Mouse (Mus musculus): ENCODE data around the gene Ptms. TPM values are rescaled to one million over a fixed set of nuclear protein-coding genes. Genes with fewer than 3 reads are reported as not detected.

Gene Ptms
- polyA plus RNA-seq, 1 experiment from 2014 or later = 399 TPM

DNA sequence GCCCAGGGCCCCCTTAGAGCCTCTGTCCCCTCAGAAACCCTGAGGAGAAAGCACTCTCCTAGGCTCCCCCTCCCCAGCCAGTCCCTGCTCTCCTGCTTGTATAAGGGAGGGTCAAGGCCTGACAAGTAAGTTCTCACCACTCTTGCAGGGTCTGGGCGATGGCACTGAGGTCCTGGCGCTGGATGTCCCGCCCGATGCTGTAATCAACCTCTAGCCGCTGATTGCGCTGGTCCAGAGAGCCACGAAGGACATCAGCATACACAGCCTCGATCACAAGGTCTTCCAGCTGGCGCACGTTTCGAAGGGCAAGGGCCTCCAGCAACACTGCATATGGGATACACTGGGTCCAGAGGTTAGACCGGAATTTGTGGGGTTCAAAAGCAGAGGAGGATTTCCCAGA, 41.1 kb upstream of the Ptms start:
- DNase-seq (ENCODE audit: low spot score) (no peak), ATAC-seq (replicated peaks; ENCODE audit: low FRiP score, low read depth) (no peak)
- H3K4me3 ChIP-seq (replicated peaks; ENCODE audit: low read depth, low read length) = no peak overlapping the region
- H3K4me2 ChIP-seq (ENCODE audit: low read length) = no peak overlapping the region
- TF ChIP-seq CTCF (IDR thresholded peaks at IDR 0.05; ENCODE audit: low read depth) = no peak
- peaks cover 32% of the 10 kb centered on the region for H3K36me3 ChIP-seq (ENCODE audit: insufficient read depth, low read length)
- no peak overlapping the region for H3K9ac ChIP-seq (ENCODE audit: low read depth, low read length)
- no peak overlapping the region for H3K27ac ChIP-seq
- H3K27me3 ChIP-seq (ENCODE audit: insufficient read depth, low read length) = no peaks in the 10 kb centered on the region
- peaks cover 5% of the 10 kb centered on the region; the same call in 1 of the 2 replicates for H3K4me1 ChIP-seq (replicated peaks; ENCODE audit: insufficient read depth, low read length)
- WGBS = 90% methylated on average over 12 of the region's 12 CpGs
- H3K9me3 ChIP-seq (replicated peaks; ENCODE audit: low read length) = no peaks in the 10 kb centered on the region

DNA sequence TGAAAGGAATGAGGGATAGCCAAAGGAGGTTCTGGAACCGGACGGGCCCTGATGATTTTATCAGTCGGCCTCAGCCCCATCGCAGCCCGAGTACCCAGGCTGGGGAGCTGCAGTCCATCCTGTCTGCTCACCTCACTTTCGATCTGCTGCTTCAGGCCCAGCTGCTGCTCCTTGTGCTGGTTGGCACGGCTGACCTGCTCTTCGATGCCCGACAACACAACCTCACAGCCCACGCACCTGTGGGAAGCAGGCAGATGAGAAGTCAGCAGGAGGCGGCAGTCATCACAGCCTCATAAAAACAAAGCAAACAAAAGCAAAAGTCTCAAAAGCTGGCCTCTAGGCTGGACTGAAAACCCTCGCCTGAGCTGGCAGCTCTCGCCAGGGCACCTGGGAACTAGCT, 40.1 kb upstream of the Ptms start:
- peaks cover 5% of the 10 kb centered on the region; the same call in 1 of the 2 replicates for H3K4me1 ChIP-seq (replicated peaks; ENCODE audit: insufficient read depth, low read length)
- TF ChIP-seq CTCF (IDR thresholded peaks at IDR 0.05; ENCODE audit: low read depth) = no peak
- no peak overlapping the region for H3K27ac ChIP-seq
- peaks cover 36% of the 10 kb centered on the region for H3K36me3 ChIP-seq (ENCODE audit: insufficient read depth, low read length)
- H3K4me2 ChIP-seq (ENCODE audit: low read length) = no peak overlapping the region
- no peaks in the 10 kb centered on the region for H3K9me3 ChIP-seq (replicated peaks; ENCODE audit: low read length)
- no peak overlapping the region for H3K9ac ChIP-seq (ENCODE audit: low read depth, low read length)
- no peak overlapping the region for H3K4me3 ChIP-seq (replicated peaks; ENCODE audit: low read depth, low read length)
- DNase-seq (ENCODE audit: low spot score) (no peak), ATAC-seq (replicated peaks; ENCODE audit: low FRiP score, low read depth) (no peak)
- 83% methylated on average over 13 of the region's 13 CpGs for WGBS
- no peaks in the 10 kb centered on the region for H3K27me3 ChIP-seq (ENCODE audit: insufficient read depth, low read length)

DNA sequence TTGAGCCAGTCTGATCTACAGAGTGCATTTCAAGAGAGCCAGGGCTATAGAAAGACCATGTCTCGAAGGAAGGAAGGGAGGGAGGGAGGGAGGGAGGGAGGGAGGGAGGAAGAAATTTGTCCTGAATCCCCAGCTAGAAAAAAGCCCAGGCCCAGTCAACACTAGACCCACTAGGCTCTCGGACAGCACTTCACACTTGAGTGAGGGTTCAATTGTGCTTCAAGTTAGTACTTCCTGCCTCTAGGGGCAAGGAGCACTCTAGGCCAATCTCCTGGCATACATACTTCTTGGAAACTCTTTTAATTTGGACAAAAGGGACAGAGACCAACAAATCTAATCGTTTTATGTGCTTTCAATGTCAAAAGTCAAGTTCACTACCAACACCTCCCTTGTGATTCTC, 38.2 kb upstream of the Ptms start:
- H3K27ac ChIP-seq = no peak overlapping the region
- no peaks in the 10 kb centered on the region for H3K9me3 ChIP-seq (replicated peaks; ENCODE audit: low read length)
- no peak for TF ChIP-seq CTCF (IDR thresholded peaks at IDR 0.05; ENCODE audit: low read depth)
- H3K4me3 ChIP-seq (replicated peaks; ENCODE audit: low read depth, low read length) = no peak overlapping the region
- DNase-seq (ENCODE audit: low spot score) = no peak
- ATAC-seq (replicated peaks; ENCODE audit: low FRiP score, low read depth) = no peak
- no peak overlapping the region for H3K4me2 ChIP-seq (ENCODE audit: low read length)
- no peaks in the 10 kb centered on the region for H3K4me1 ChIP-seq (replicated peaks; ENCODE audit: insufficient read depth, low read length)
- H3K36me3 ChIP-seq (ENCODE audit: insufficient read depth, low read length) = peaks cover 36% of the 10 kb centered on the region
- no peaks in the 10 kb centered on the region for H3K27me3 ChIP-seq (ENCODE audit: insufficient read depth, low read length)
- no peak overlapping the region for H3K9ac ChIP-seq (ENCODE audit: low read depth, low read length)
- WGBS = 64% methylated on average over 3 of the region's 3 CpGs

DNA sequence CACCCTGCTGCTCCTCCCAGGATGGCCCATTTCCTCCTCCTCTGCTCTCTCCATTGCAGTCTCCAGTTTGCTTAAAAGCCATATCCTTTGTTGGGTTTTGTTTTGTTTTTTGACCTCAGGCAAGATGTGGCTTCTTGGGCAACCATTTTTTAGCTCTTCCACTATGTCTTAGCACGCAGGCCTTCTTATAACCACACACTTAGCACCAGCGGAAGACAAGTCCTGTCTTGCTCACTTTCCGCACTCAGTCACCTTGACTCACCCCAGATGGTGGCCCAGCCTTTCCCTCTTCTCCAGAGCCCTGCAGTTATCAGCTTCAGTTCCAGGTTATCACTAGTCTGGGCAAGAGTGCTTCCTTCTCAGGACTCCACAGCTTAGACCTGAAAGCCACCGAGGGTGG, 35.3 kb upstream of the Ptms start:
- Histone ChIP-seq H3K9me3 (replicated peaks; ENCODE audit: low read length) (no peaks in the 10 kb centered on the region), H3K27me3 (ENCODE audit: insufficient read depth, low read length) (no peaks in the 10 kb centered on the region), H3K4me2 (ENCODE audit: low read length) (no peak overlapping the region), H3K4me3 (replicated peaks; ENCODE audit: low read depth, low read length) (no peak overlapping the region), H3K27ac (no peak overlapping the region), H3K9ac (ENCODE audit: low read depth, low read length) (no peak overlapping the region), H3K4me1 (replicated peaks; ENCODE audit: insufficient read depth, low read length) (no peaks in the 10 kb centered on the region), H3K36me3 (ENCODE audit: insufficient read depth, low read length) (peaks cover 30% of the 10 kb centered on the region)
- no peak for DNase-seq (ENCODE audit: low spot score)
- no peak for ATAC-seq (replicated peaks; ENCODE audit: low FRiP score, low read depth)
- WGBS = 96% methylated on average over 4 of the region's 4 CpGs
- no peak for TF ChIP-seq CTCF (IDR thresholded peaks at IDR 0.05; ENCODE audit: low read depth)

DNA sequence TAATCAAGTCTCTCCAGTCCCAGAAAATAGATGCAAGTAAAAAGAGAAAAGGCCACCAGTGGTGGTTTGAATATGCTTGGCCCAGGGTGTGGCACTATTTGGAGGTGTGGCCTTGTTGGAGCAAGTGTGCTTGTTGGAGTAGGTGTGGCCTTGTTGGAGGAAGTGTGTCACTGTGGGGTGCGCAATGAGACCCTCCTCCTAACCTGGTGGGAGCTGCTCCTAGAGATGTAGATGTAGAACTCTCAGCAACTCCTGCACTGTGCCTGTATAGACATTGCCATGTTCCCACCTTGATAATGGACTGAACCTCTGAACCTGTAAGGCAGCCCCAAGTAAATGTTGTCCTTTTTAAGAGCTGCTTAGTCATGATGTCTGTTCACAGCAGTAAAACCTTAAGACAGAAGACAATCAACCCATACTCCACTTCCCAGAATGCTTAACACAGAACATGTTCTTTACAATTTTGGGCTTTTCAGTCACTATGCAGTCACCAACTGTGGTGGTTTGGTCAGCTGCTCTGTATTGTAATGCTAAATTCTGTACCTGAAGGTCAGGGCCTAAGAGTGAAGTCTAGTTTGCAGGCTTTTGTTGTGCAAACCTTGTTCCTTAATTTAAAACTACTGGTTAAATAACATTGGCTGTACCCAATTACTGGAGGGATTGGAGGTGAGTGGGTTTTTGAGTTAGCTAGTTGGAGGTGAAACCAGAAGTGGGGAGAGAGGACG, 34.2 kb upstream of the Ptms start:
- no peak overlapping the region for H3K9ac ChIP-seq (ENCODE audit: low read depth, low read length)
- no peak overlapping the region for H3K27ac ChIP-seq
- no peak overlapping the region for H3K4me3 ChIP-seq (replicated peaks; ENCODE audit: low read depth, low read length)
- ATAC-seq (replicated peaks; ENCODE audit: low FRiP score, low read depth) (no peak), DNase-seq (ENCODE audit: low spot score) (no peak)
- no peaks in the 10 kb centered on the region for H3K27me3 ChIP-seq (ENCODE audit: insufficient read depth, low read length)
- no peak overlapping the region for H3K4me2 ChIP-seq (ENCODE audit: low read length)
- WGBS = 91% methylated on average over 2 of the region's 2 CpGs
- no peaks in the 10 kb centered on the region for H3K4me1 ChIP-seq (replicated peaks; ENCODE audit: insufficient read depth, low read length)
- peaks cover 19% of the 10 kb centered on the region for H3K36me3 ChIP-seq (ENCODE audit: insufficient read depth, low read length)
- no peak for TF ChIP-seq CTCF (IDR thresholded peaks at IDR 0.05; ENCODE audit: low read depth)
- no peaks in the 10 kb centered on the region for H3K9me3 ChIP-seq (replicated peaks; ENCODE audit: low read length)

DNA sequence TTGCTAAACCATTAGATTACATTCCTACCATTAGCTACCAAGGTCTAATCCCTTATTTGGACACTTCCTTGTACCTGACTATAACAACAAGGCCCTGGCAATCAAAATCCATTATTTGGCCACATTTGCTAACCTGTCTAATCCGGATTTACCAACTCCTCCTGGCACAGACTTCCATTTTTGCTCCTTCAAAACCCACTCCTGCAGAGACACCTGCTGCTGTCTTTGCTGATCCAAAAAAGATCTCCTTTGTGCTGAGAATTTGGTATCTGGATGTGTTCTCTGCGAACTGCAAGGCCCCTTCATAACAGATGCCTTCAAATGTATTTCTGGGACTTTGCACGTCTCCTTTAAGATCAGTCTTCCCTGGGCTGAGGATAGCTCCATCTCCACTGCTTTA, 23.6 kb upstream of the Ptms start:
- H3K4me2 ChIP-seq (ENCODE audit: low read length) = no peak overlapping the region
- H3K9me3 ChIP-seq (replicated peaks; ENCODE audit: low read length) = no peaks in the 10 kb centered on the region
- DNase-seq (ENCODE audit: low spot score) (no peak), ATAC-seq (replicated peaks; ENCODE audit: low FRiP score, low read depth) (no peak)
- 90% methylated on average over 3 of the region's 3 CpGs for WGBS
- H3K4me3 ChIP-seq (replicated peaks; ENCODE audit: low read depth, low read length) = no peak overlapping the region
- no peak overlapping the region for H3K9ac ChIP-seq (ENCODE audit: low read depth, low read length)
- no peak overlapping the region for H3K27ac ChIP-seq
- 0 out of 2 replicates have a peak, but pooled peaks cover 5% of the 10 kb centered on the region for H3K36me3 ChIP-seq (ENCODE audit: insufficient read depth, low read length)
- no peak for TF ChIP-seq CTCF (IDR thresholded peaks at IDR 0.05; ENCODE audit: low read depth)
- no peaks in the 10 kb centered on the region for H3K4me1 ChIP-seq (replicated peaks; ENCODE audit: insufficient read depth, low read length)
- H3K27me3 ChIP-seq (ENCODE audit: insufficient read depth, low read length) = no peaks in the 10 kb centered on the region

DNA sequence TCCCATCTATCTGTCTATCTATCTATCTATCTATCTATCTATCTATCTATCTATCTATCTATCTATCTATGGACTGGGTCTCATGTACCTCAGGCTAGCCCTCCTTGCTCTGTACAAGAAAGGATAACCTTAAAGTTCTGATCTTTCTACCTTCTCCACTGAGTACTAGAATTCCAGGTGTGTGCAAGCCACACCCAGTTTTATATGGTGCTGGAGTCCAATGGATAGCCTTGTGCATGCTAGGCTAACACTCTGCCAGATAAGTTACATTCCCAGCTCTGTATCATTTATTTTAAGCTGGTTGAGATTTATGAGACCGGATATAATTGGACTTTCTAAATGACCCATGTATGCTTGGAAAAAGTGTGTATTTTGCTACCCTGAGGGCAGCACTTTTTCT, 21.8 kb upstream of the Ptms start:
- no peak for TF ChIP-seq CTCF (IDR thresholded peaks at IDR 0.05; ENCODE audit: low read depth)
- H3K36me3 ChIP-seq (ENCODE audit: insufficient read depth, low read length) = peaks cover 21% of the 10 kb centered on the region; the same call in 1 of the 2 replicates
- no peak overlapping the region for H3K4me3 ChIP-seq (replicated peaks; ENCODE audit: low read depth, low read length)
- no peaks in the 10 kb centered on the region for H3K4me1 ChIP-seq (replicated peaks; ENCODE audit: insufficient read depth, low read length)
- no peak overlapping the region for H3K4me2 ChIP-seq (ENCODE audit: low read length)
- no peaks in the 10 kb centered on the region for H3K9me3 ChIP-seq (replicated peaks; ENCODE audit: low read length)
- H3K9ac ChIP-seq (ENCODE audit: low read depth, low read length) = no peak overlapping the region
- H3K27ac ChIP-seq = no peak overlapping the region
- no peaks in the 10 kb centered on the region for H3K27me3 ChIP-seq (ENCODE audit: insufficient read depth, low read length)
- ATAC-seq (replicated peaks; ENCODE audit: low FRiP score, low read depth) (no peak), DNase-seq (ENCODE audit: low spot score) (no peak)
- 97% methylated on average over 1 of the region's 1 CpGs for WGBS

All from kidney, postnatal 0 days (tissue).